Mouse (Mus musculus) stomach, postnatal 0 days (tissue): ENCODE results near the gene Polr2e.

Source experiments
- CTCF ChIP-seq: IDR thresholded peaks from 2 replicates; pipeline ENCODE4 v1.5.1; 2016; ENCODE audit warnings: antibody characterized with exemption, low read depth, mild to moderate bottlenecking, moderate library complexity
- EP300 ChIP-seq: optimal IDR thresholded peaks from 2 replicates; pipeline ENCODE3; 2016; ENCODE audit warnings: antibody characterized with exemption

GRCm38 (mm10) chr10:80025044-80025347, 14.6 kb downstream of the Polr2e start:
- TF ChIP-seq CTCF = no peak
- TF ChIP-seq EP300 = no peak
